Mouse (Mus musculus) forebrain, embryonic 14.5 days (tissue): Measurements from ENCODE around the gene Brap. TPM values are rescaled to one million over a fixed set of nuclear protein-coding genes. Genes with fewer than 3 reads are reported as not detected.
A peak's percentile ranks its signal among the peaks of the same experiment; 100 is the strongest.
"Not testable (repeated sequence)": the region's sequence is repeated elsewhere in the genome, so short reads cannot be mapped to it uniquely, and the experiment has no call there.

Experiments
- ATAC-seq: fragments of 200-750 bp; cut with Nextera tagmentation; 2 replicates; pipeline ENCODE4 v1.8.0; 2017; ENCODE audit warnings: mild to moderate bottlenecking, moderate library complexity
- DNase-seq: peaks from one replicate; pipeline ENCODE4 v3.0.0-alpha.2; 2015; ENCODE audit warnings: low spot score
- H3K27ac ChIP-seq: fragments of 300-500 bp; sonication (generic); 2 replicates; pipeline ENCODE4 v1.5.1; 2014; ENCODE audit warnings: low read depth, mild to moderate bottlenecking, control low read depth, low read length, moderate library complexity
- H3K27me3 ChIP-seq: fragments of 300-500 bp; sonication (generic); replicated peaks from 2 replicates; pipeline ENCODE4 v1.6.1; 2014; ENCODE audit warnings: low read length, control low read depth, mixed read lengths; ENCODE audit not compliant: control insufficient read depth, insufficient read depth
- H3K36me3 ChIP-seq: fragments of 300-500 bp; sonication (generic); 2 replicates; pipeline ENCODE4 v1.6.1; 2014; ENCODE audit warnings: low read length, control low read depth; ENCODE audit not compliant: control insufficient read depth, insufficient read depth
- H3K4me1 ChIP-seq: fragments of 300-500 bp; sonication (generic); 2 replicates; pipeline ENCODE4 v1.6.1; 2014; ENCODE audit warnings: antibody characterized with exemption, low read length, control low read depth; ENCODE audit not compliant: control insufficient read depth, insufficient read depth
- H3K4me2 ChIP-seq: fragments of 300-500 bp; sonication (generic); 2 replicates; pipeline ENCODE4 v1.6.1; 2014; ENCODE audit warnings: mild to moderate bottlenecking, control low read depth, low read length
- H3K4me3 ChIP-seq: fragments of 300-500 bp; sonication (generic); 2 replicates; pipeline ENCODE4 v1.5.1; 2014; ENCODE audit warnings: low read depth, low read length, control low read depth
- H3K9ac ChIP-seq: fragments of 300-500 bp; sonication (generic); 2 replicates; pipeline ENCODE4 v1.6.1; 2014; ENCODE audit warnings: mild to moderate bottlenecking, low read length, control low read depth, moderate library complexity
- H3K9me3 ChIP-seq: fragments of 300-500 bp; sonication (generic); replicated peaks from 2 replicates; pipeline ENCODE4 v1.6.1; 2016; ENCODE audit warnings: low read length, control low read depth, mixed read lengths; ENCODE audit not compliant: control insufficient read depth
- WGBS: fragments of 180-500 bp; shearing (Covaris S2); extraction: QIAGEN DNeasy Blood & Tissue Kit; methylation state at CpG from one replicate; pipeline ENCODE4 v1.1.7; 2014; 5-methylcytosine and 5-hydroxymethylcytosine counted together
- polyA plus RNA-seq: library from polyadenylated mRNA; unstranded; fragments of >200 nt; fragmentation: Nextera tagmentation; extraction: Ambion mirVana; gene quantifications from 2 replicates; pipeline ENCODE4 v1.2.1, GENCODE M21; 2014

Brap gene
- polyA plus RNA-seq, 1 experiment from 2014 or later: 36.8 TPM

DNA sequence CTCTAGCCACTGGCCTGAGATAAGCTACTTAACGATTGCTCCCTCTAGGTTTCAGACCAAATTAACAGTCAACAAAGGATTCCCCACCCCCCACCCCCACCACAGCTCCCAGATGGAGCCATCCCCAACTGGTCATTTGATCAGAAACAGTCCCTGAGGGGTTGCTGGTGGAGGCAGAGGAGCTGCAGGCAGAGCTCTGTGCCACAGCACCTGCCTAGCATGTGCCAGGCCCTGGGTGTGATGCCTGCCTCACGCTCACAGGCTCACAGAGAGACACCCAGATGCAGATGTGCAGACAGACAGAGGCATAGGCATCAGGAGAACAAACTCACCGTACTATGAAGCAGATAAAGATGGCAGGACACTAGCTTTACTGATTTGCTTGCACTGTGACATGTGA, 27.6 kb upstream of the Brap start:
- Histone ChIP-seq H3K4me3 (no peak overlapping the region), H3K27ac (no peak overlapping the region), H3K9me3 (no peaks in the 10 kb centered on the region), H3K36me3 (no peaks in the 10 kb centered on the region), H3K9ac (no peak overlapping the region), H3K27me3 (no peaks in the 10 kb centered on the region), H3K4me2 (no peak overlapping the region), H3K4me1 (no peaks in the 10 kb centered on the region)
- ATAC-seq: no peak
- WGBS: 45% methylated on average over 3 of the region's 3 CpGs
- DNase-seq: no peak

DNA sequence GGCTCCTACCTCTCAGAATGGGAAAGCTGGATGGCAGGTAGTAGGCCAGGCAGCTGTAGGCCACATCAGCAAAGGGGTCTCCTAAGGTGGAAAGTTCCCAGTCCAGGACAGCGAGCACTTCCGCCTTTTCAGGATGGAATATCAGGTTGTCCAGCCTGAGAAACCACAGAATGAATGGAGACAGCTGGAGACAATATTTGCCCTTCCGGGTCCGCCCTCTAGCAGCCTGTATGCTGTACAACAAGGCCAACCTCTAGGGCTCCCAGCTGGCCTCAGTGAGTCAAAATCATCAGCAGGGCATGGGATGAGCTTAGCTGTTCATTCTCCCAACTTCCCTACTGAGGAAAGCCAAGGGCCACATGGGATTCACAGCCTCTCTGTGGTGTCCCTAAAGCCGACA, 25.7 kb upstream of the Brap start:
- Histone ChIP-seq H3K4me2 (no peak overlapping the region), H3K27me3 (no peaks in the 10 kb centered on the region), H3K9me3 (no peaks in the 10 kb centered on the region), H3K9ac (no peak overlapping the region), H3K36me3 (no peaks in the 10 kb centered on the region), H3K27ac (no peak overlapping the region), H3K4me1 (no peaks in the 10 kb centered on the region), H3K4me3 (no peak overlapping the region)
- DNase-seq: no peak
- 96% methylated on average over 5 of the region's 5 CpGs for WGBS
- no peak for ATAC-seq

DNA sequence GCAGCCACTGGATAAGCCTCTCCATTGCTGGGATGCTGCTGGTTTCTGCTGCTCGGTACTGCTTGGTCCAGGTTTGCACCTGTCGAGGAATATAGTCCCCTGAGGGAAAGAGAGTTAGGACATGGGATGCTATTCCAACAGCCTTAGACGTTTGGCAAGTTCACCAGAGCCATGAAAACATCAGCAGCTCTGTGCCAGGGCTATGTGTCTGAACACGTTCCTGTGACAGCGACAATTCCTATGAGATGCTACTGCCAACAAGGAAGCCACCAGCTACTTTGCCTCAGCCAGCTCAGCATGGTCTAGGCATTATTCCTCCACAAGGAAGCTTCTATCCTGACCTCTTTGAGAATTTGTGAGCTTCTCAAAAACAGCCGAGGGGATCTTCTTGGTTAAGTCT, 23.1 kb upstream of the Brap start:
- ATAC-seq (no peak), DNase-seq (no peak)
- H3K4me3 ChIP-seq: no peak overlapping the region
- no peak overlapping the region for H3K4me2 ChIP-seq
- H3K36me3 ChIP-seq: no peaks in the 10 kb centered on the region
- H3K27ac ChIP-seq: no peak overlapping the region
- no peaks in the 10 kb centered on the region for H3K9me3 ChIP-seq
- H3K9ac ChIP-seq: no peak overlapping the region
- H3K4me1 ChIP-seq: no peaks in the 10 kb centered on the region
- 86% methylated on average over 6 of the region's 6 CpGs for WGBS
- H3K27me3 ChIP-seq: no peaks in the 10 kb centered on the region

DNA sequence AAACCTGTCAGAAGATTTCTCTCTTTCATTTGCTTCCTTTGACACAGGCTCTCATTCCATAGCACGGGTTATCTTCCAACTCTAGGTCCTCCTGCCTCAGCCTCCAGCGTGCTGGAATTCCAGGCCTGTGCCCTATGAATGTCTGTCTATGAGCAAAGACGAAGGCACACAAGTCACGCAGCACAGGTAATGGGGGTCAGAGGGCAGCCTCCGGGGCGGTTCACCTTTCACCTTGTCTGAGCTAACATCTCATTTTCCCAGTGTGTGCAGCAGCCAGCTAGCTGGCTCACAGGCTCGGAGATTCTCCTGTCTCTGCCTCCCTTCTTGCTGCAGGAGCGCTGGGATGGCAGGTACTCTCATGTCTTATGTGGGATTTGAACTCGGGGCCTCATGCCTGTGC, 20.8 kb upstream of the Brap start:
- Histone ChIP-seq H3K27ac (no peak overlapping the region), H3K4me2 (no peak overlapping the region), H3K4me1 (no peaks in the 10 kb centered on the region), H3K4me3 (no peak overlapping the region), H3K9me3 (no peaks in the 10 kb centered on the region), H3K27me3 (no peaks in the 10 kb centered on the region), H3K9ac (no peak overlapping the region), H3K36me3 (no peaks in the 10 kb centered on the region)
- ATAC-seq: no peak
- 93% methylated on average over 9 of the region's 9 CpGs for WGBS
- no peak for DNase-seq

DNA sequence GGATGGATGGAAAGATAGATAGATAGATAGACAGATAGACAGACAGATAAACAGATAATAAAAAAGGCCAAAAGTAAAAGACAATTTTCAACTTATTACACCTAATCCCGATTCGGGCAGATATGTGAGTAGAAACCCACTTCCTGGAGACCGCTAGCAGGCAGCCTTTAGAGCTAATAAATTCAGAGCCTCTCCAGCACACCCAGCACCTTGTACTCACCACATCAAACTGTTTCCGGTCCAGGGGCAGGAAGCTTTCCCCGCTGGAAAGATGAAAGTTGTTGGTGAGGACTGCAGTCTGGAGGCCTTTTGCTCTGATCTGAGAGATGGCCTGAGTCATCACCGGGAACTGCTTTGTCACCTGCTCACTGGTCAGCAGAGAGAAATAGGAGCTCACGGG, 11.2 kb upstream of the Brap start:
- Histone ChIP-seq H3K27ac (no peak overlapping the region), H3K4me1 (no peaks in the 10 kb centered on the region), H3K27me3 (no peaks in the 10 kb centered on the region), H3K9me3 (no peaks in the 10 kb centered on the region), H3K36me3 (no peaks in the 10 kb centered on the region), H3K4me3 (no peak overlapping the region), H3K4me2 (no peak overlapping the region), H3K9ac (no peak overlapping the region)
- WGBS: 94% methylated on average over 7 of the region's 7 CpGs
- no peak for ATAC-seq
- DNase-seq: no peak

DNA sequence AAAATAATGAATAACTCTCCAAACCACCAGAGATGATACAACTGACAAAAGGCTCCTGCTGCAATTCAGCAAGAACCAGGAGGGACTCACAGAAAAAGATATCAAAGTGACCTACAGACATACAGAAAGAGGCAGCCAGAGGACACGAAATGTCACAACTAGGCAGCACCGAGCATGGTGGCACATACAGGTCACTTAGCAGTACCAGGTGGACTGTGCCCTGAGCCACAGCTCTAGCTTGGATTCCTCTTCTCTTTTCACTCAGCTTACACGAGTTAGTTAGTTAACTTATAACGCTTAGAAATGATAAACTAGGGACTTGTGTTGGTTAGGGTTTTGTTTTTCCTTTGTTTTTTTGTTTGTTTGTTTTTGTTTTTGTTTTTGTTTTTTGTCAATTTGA, 5.8 kb upstream of the Brap start:
- H3K9me3 ChIP-seq: no peaks in the 10 kb centered on the region
- no peak overlapping the region for H3K27ac ChIP-seq
- H3K27me3 ChIP-seq: no peaks in the 10 kb centered on the region
- no peak overlapping the region for H3K4me3 ChIP-seq
- ATAC-seq (no peak), DNase-seq (no peak)
- H3K36me3 ChIP-seq: no peaks in the 10 kb centered on the region
- WGBS: 88% methylated on average over 4 of the region's 4 CpGs
- H3K4me1 ChIP-seq: no peaks in the 10 kb centered on the region
- no peak overlapping the region for H3K9ac ChIP-seq
- H3K4me2 ChIP-seq: no peak overlapping the region

DNA sequence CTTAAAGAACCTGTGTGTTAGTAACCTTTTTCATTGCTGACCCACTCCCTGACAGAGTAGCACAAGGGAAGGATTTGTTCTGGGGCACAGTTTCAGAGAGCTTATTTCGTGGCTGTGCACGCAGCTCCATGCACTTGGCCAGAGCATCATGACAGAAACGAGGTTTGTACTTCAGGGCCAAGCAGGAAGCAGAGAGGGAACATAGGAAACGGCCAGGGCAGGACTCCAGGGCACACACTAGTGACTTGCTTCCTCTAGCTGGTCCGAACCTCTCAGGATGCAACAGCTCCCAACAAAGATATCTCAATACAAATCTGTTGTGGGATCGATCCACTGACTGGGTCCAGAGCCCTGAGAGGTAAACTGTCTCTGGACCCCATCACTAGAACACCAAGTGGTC, 3.5 kb upstream of the Brap start:
- not testable (repeated sequence) for H3K9me3 ChIP-seq, H3K4me3 ChIP-seq, H3K27ac ChIP-seq, H3K9ac ChIP-seq, H3K4me1 ChIP-seq, H3K36me3 ChIP-seq, DNase-seq, H3K4me2 ChIP-seq, H3K27me3 ChIP-seq, ATAC-seq
- WGBS: 82% methylated on average over 6 of the region's 6 CpGs

DNA sequence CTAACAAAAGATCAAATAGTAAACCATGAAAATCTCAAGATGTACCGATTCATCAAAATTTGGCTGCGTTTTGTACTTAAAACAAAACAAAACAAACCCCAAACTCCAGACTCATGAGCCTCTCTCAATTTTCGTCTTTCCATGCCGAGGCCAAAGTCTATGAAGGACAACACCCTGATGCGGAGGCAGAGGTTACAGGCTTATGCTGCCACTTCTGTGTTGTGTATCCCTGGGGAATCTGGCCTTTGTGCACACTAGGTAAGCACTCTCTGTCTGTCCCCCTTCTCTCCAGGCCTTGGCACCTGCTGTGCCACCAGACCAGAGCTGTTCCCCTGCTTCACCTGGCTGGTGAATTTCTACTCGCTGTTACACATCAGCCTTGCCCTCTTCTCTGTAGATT, 2.7 kb upstream of the Brap start:
- not testable (repeated sequence) for H3K27me3 ChIP-seq, H3K9me3 ChIP-seq, H3K4me2 ChIP-seq, DNase-seq, H3K36me3 ChIP-seq, ATAC-seq, H3K27ac ChIP-seq, H3K4me1 ChIP-seq, H3K4me3 ChIP-seq, H3K9ac ChIP-seq
- WGBS: 86% methylated on average over 6 of the region's 6 CpGs

DNA sequence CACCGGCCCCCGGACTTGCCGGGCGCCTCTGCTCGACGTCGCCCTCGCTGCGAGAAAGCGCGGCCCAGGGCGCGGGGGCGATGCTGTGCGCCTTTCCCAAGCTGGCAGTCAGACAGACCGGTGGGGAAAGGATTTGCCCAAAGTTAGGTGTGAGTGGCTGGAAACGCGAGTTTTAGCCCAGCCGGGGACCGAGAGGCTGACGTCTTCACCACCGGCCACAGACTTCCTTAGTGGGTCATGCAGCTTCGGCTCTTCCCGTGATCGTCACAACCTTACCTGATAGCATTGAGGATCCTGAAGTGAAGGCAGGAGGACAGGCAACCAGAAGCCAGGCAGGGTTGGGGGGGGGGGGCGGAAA, 513 bp downstream of the Brap start:
- peaks cover 27% of the 10 kb centered on the region for H3K36me3 ChIP-seq
- WGBS: under 1% methylated on average over 26 of the region's 26 CpGs
- peak; percentile 27; the same call in 1 of the 2 replicates for ATAC-seq
- peak; percentile 9 for DNase-seq
- H3K27me3 ChIP-seq: no peaks in the 10 kb centered on the region
- peaks cover 6% of the 10 kb centered on the region for H3K4me1 ChIP-seq
- H3K4me3 ChIP-seq: peak overlapping the region; percentile 73
- peak overlapping the region; percentile 93 for H3K4me2 ChIP-seq
- peak overlapping the region; percentile 55; the same call in 1 of the 2 replicates for H3K27ac ChIP-seq
- no peaks in the 10 kb centered on the region for H3K9me3 ChIP-seq
- peak overlapping the region; percentile 83 for H3K9ac ChIP-seq

DNA sequence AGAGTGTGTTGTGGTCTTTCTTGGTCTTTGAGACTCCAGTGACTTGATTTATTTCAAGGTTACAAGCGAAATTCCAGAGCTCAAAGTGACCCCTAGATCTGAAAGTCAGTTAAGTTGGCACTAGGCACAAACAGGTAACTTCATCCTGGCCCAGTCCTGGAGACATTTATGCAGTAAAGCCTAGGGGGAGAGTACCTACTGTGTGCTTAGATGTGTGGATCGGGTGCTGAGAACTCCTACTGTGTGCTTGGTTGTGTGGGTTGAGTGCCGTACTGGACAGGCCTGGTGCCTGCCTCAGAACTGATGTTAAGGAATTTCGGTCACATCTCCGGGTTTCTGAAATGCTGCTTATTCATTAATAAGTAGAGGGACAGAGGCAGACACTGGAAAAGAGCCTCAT, 1.1 kb downstream of the Brap start:
- peaks cover 6% of the 10 kb centered on the region for H3K4me1 ChIP-seq
- H3K4me2 ChIP-seq: peak overlapping the region; percentile 93
- peak overlapping the region; percentile 73 for H3K4me3 ChIP-seq
- DNase-seq (no peak), ATAC-seq (no peak)
- no peaks in the 10 kb centered on the region for H3K27me3 ChIP-seq
- H3K27ac ChIP-seq: no peak overlapping the region
- H3K9ac ChIP-seq: peak overlapping the region; percentile 83
- H3K36me3 ChIP-seq: peaks cover 33% of the 10 kb centered on the region
- WGBS: 85% methylated on average over 5 of the region's 5 CpGs
- H3K9me3 ChIP-seq: no peaks in the 10 kb centered on the region
